Mouse (Mus musculus) testis, adult 2 months (tissue): ENCODE data around the gene Gbp8. TPM values are rescaled to one million over a fixed set of nuclear protein-coding genes. Genes with fewer than 3 reads are reported as not detected.
"Not testable (repeated sequence)": the region's sequence is repeated elsewhere in the genome, so short reads cannot be mapped to it uniquely, and the experiment has no call there.

Source experiments
- H3K27ac ChIP-seq: fragments of 200-500 bp; 2 replicates; pipeline ENCODE4 v1.5.1; 2012; ENCODE audit warnings: low read depth, low read length; ENCODE audit not compliant: control insufficient read depth, insufficient read depth
- H3K27me3 ChIP-seq: fragments of 200-500 bp; 2 replicates; pipeline ENCODE4 v1.6.1; 2012; ENCODE audit warnings: mild to moderate bottlenecking, low read length, moderate library complexity; ENCODE audit not compliant: control insufficient read depth, insufficient read depth
- H3K36me3 ChIP-seq: fragments of 200-500 bp; 2 replicates; pipeline ENCODE4 v1.6.1; 2012; ENCODE audit warnings: mild to moderate bottlenecking, low read length; ENCODE audit not compliant: control insufficient read depth, insufficient read depth
- H3K4me1 ChIP-seq: fragments of 200-500 bp; 2 replicates; pipeline ENCODE4 v1.6.1; 2012; ENCODE audit warnings: low read length; ENCODE audit not compliant: control insufficient read depth, insufficient read depth
- H3K4me3 ChIP-seq: fragments of 200-500 bp; 2 replicates; pipeline ENCODE4 v1.5.1; 2012; ENCODE audit warnings: low read depth, mild to moderate bottlenecking, low read length, moderate library complexity, mixed read lengths; ENCODE audit not compliant: control insufficient read depth
- CTCF ChIP-seq: fragments of 200-500 bp; IDR thresholded peaks from 2 replicates; pipeline ENCODE4 v1.5.1; 2012; ENCODE audit warnings: low read depth, mild to moderate bottlenecking, inconsistent platforms, low read length, moderate library complexity; ENCODE audit not compliant: control insufficient read depth, insufficient read depth, insufficient replicate concordance
- POLR2A ChIP-seq: fragments of 200-500 bp; IDR thresholded peaks from 2 replicates; pipeline ENCODE4 v1.6.1; 2012; ENCODE audit warnings: low read depth, mild to moderate bottlenecking, inconsistent platforms, low read length, moderate library complexity; ENCODE audit not compliant: control insufficient read depth
- polyA plus RNA-seq: library from polyadenylated mRNA; depleted of rRNA; stranded (reverse); fragments of >200 nt; gene quantifications from 2 replicates; pipeline ENCODE4 v1.2.3, GENCODE M21; 2012; rRNA removed

The Gbp8 gene
- polyA plus RNA-seq = 0.22 and 0.32 TPM in 2 replicates

DNA sequence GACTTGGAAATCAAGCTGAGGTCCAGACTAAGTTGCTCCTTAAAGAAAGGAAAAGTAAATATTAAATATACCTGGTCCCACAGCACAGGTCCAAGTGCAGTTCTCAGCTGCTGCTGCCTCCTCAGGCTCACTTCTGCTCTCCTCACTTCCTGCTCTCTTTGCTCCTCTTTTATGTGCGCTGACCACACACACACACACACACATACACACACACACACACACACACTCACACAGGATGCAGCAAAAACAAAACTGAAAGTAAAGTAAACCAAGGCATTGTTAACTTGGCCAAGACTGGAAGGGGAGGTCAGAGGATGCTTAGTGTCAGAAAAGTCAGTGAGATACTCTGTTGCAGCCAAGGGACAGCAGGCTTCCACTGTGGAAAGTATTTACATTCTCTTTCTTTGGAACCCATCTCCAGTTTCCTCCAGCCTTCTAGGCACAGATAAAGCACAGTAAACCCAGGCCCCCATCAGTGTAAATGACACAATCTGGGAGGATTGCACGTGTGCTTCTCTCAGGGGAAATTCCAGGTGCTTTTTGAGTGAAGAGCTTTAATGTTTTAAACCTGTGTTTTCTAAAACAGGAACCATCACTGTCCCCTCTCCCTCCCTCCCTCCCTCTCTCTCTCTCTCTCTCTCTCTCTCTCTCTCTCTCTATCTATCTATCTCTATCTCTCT is at the start of gene Gbp8, which contains the start of the genes Gbp9 and Gbp4:
Gbp8 (minus strand) TSS at position 132 of the 680 bp plus-strand sequence.
Gbp9 (minus strand) TSS at position 131 of the 680 bp plus-strand sequence.
Gbp4 (minus strand) TSS at position 178 of the 680 bp plus-strand sequence.
- H3K27me3 ChIP-seq, H3K4me3 ChIP-seq, H3K36me3 ChIP-seq, H3K4me1 ChIP-seq, H3K27ac ChIP-seq: not testable (repeated sequence)

DNA sequence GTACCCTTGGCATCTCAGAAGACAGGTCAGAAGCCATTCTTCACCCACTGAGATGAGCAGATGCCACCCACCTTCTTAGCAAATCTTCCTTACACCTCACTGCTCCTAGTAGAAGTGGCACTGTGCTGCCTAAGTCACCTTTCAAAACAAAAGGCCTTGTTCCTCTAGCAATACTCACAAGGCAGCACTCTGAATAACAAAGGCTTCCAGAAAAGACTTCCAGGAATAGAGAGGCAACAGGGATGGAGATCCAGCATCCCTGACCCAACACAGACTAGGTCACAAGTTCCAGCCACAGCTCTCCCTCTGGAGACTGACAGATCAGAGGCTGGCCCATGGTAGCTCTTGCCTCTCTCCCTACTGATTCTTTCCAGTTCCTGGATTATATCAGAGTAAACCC is 42.1 kb upstream of the Gbp8 start:
- TF ChIP-seq POLR2A = no peak
- no peak for TF ChIP-seq CTCF
- H3K4me1 ChIP-seq = no peaks in the 10 kb centered on the region
- H3K36me3 ChIP-seq = no peaks in the 10 kb centered on the region
- H3K27ac ChIP-seq = no peak overlapping the region
- H3K4me3 ChIP-seq = no peak overlapping the region
- no peaks in the 10 kb centered on the region for H3K27me3 ChIP-seq

GRCm38 (mm10) chr5:105156582-105156981 is 17.2 kb upstream of the Gbp8 start:
- TF ChIP-seq CTCF (no peak), POLR2A (no peak)
- no peaks in the 10 kb centered on the region for H3K36me3 ChIP-seq
- H3K27me3 ChIP-seq = no peaks in the 10 kb centered on the region
- no peaks in the 10 kb centered on the region for H3K4me1 ChIP-seq
- no peak overlapping the region for H3K4me3 ChIP-seq
- H3K27ac ChIP-seq = no peak overlapping the region

DNA sequence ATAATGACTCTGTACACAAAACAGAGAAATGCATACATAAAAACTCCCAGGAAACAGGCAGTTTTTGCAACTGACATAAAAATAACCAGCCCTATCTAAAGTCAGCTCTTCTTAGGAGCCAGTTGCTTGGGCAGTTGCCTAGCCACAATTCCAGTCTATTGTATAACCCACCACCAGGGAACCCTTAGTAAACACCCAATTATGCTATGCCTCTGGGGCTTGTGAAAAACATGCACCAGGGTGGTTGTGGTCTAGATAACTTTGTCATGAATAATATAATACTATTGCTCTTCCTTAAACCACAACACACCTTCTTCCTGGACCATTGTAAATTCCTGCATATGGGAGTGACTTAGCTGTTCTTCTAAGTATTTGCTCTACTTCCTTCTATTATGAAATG is 14.7 kb upstream of the Gbp8 start:
- no peaks in the 10 kb centered on the region for H3K27me3 ChIP-seq
- H3K36me3 ChIP-seq = no peaks in the 10 kb centered on the region
- H3K4me3 ChIP-seq = no peak overlapping the region
- TF ChIP-seq CTCF (no peak), POLR2A (no peak)
- no peaks in the 10 kb centered on the region for H3K4me1 ChIP-seq
- H3K27ac ChIP-seq = no peak overlapping the region

DNA sequence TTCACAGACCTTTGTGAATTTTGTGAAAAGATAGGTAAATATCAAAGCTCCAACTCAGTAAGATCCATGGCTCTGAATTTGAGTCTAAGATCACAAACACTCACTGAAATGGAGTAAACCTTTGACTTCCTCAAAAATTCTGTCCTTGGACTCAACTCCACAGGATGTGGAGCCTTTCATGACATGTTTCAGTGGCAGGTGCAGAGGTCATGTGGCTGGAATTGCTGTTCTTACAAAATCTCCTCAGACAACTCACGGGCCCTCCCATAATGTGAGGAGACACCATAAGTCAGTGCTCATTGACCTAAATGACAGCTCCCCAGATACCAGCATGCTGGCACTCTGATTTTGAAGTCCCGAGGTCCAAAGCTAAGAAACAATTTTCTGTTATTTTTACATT is 8.7 kb upstream of the Gbp8 start:
- not testable (repeated sequence) for H3K27ac ChIP-seq, H3K4me1 ChIP-seq, H3K27me3 ChIP-seq, H3K4me3 ChIP-seq, H3K36me3 ChIP-seq

- Histone ChIP-seq H3K36me3 (no peaks in the 10 kb centered on the region), H3K4me1 (no peaks in the 10 kb centered on the region), H3K27ac (no peak overlapping the region), H3K27me3 (no peaks in the 10 kb centered on the region), H3K4me3 (no peak overlapping the region)
- TF ChIP-seq CTCF (no peak), POLR2A (no peak)
These were observed 7.1 kb upstream of the Gbp8 start for GRCm38 (mm10) chr5:105146447-105146846.

DNA sequence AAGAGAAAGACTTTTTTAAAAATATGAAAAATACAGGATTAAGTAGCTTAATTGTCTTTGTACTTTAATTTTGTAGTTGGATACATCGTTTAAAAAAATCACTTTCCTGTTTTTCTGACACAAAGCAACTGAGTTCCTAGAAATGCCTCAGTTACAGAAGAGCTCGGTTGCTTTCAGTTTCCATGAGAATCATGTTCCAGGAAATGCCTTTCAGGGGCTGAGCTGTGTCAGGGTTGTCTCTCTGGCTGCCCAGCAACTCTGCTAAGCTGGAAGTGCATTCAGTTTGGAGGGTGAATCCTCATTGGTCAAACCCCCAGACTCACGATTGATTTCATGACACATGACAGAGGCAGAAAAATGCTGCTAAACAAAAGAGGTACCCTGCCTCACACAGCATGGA is 6.4 kb upstream of the Gbp8 start:
- H3K36me3 ChIP-seq, H3K27ac ChIP-seq, H3K4me1 ChIP-seq, H3K27me3 ChIP-seq, H3K4me3 ChIP-seq: not testable (repeated sequence)

DNA sequence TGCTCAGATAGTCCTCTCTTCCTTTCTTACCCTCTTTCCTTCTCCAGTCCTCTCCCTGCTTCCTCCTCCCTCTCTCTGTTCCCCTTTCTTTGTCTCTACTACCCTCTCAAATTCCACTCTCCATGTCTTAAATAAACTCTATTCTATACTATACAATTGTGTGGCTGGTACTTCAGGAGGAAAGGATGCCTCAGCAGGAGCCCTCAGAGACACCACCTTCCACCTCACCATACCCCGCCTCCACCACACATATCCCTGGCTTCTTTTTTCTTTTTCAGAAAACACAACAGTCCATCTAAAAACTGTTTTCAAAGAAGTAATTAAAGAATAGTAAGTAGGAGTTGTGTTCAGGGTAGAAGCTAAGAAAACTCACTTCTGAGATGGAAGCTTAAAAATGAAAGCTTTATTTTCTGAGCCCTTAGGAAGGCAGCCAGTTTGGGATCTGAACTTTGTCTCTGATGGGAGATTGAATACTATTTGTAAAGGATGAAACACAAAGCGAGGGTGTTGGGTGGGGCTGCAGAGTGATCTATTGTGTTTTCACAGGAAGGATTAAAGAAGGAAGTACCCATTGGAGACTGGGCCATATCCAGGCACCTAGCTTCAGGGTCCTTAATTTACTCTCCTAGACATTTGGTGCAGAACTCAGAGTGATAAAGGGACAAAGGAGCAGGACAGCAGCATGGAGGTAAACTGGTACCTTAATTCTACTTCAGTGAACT is 910 bp upstream of the Gbp8 start:
- H3K36me3 ChIP-seq, H3K27me3 ChIP-seq, H3K4me3 ChIP-seq, H3K27ac ChIP-seq, H3K4me1 ChIP-seq: not testable (repeated sequence)
